Mouse (Mus musculus): ENCODE measurements at regions not wholly inside any gene's neighbourhood (a gene's known extent, or its start where the extent isn't known, plus 50 kb on each side); places are given as distances from the start of the nearest gene placed in this dataset.
"Not testable (repeated sequence)": the region's sequence is repeated elsewhere in the genome, so short reads cannot be mapped to it uniquely, and the experiment has no call there.

DNA sequence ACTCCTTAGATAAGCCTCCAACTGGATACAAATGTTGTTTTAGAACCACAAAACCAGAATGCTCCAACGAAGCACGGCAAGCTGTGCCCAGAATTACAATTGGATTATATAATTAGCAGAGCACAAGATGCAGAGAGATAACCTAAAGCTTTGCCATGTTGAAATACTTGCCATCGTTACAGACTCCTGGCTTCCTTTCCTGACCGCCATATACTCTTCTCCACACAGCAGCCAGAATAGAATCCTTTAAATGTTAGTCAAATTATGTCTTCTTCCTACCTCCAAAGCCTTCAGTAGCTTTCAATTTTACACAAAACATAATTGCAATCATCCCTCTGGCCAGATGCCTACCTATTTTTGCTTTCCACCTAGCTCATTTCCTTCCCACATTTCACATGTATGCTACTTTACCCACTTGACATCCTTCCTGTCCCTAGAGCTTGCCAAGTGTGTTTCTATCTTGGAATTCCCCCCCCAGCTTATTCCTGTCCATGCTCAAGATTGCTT, 52.8 kb upstream of the G2e3 start:
- no peak for DNase-seq

DNA sequence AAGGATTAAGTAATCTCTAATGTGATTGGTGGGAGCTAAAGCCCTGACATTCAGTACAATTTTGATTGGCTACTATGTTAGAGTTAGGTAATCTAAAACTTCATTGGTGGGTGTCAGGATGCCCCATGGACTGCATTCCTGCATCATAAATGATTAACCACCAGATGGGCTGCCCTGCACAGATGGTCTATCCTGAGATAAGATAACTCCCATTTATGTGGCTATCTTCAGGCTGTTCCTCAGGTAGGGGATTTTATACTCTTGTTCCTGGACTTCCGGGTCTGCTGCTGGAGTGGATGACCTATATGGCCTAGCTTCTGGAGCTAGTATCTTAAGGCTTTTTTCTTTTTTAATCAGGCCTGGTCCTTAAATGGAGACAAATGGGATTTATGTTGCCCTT, 69.5 kb upstream of the G2e3 start:
- DNase-seq: no peak

DNA sequence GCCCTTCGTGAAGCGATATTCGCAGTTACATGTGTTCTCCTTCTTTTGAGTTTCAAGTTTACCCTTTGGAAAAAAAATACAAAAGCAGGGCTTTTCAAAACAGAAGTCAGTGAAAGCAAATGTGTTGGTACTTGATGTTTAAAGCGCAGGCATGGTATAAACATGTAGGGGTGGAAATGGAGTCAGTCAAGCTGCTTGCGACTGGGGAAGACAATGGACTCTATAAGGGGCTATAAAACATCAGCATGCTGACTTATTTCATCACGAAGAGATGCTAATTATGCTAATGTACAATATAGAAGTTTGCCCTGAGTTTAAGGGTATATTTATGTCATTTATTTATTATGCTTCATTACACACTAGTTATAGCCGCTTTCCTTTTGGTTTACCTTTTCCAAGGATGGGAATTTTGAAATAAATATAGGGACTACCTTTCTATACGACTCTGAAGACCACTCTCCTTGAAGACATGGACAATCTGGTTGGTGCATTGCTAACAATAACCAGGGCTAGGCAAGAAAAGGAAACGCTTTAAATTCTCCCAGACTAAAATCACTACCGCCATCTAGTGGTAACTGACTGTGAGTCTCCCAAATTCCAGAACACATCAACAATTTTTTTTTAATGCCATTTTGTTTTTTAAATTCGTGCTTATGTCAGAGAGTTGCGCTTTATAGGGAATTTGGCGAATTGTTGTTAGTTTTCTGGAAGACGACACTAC, 71.9 kb upstream of the G2e3 start:
- DNase-seq: no peak

DNA sequence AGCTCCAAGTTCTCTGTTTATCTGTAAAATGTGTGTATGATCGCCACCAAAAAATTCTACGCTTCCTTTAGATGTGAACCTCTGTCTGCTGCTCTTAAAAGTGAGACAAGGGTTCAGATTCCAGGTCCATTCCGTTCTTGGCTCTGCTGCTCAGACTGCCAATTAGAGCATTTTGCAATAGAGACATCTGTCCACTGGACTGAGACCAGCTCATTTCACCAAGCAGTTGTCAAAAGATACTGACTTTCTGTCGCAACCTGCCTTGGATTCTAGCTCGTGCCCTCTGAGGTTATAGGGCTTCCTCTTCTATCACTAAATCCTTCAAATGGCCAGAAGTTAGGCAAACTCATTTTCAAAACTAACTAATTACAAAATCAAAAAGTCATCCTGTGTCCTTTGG, 74.4 kb upstream of the G2e3 start:
- no peak for DNase-seq

DNA sequence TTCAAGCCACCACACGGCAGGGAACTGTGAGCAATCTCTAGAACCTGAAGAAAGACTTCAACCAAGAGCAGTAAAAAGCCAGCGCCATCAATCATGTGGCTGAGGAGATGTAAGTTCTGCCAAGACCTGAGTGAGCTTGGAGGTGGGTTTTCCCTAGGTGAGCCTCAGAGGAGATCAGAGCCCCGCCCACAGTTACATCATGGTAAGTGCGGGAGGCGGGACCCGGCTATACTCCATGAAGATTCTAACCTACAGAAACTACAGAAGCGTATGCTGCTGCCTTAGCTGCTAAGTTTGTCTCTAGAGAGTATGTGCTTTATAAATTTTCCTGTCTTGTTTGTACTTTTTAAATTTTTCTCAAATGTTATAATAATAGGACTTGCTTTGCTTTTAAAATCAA, 105.0 kb upstream of the G2e3 start:
- no peak for DNase-seq

DNA sequence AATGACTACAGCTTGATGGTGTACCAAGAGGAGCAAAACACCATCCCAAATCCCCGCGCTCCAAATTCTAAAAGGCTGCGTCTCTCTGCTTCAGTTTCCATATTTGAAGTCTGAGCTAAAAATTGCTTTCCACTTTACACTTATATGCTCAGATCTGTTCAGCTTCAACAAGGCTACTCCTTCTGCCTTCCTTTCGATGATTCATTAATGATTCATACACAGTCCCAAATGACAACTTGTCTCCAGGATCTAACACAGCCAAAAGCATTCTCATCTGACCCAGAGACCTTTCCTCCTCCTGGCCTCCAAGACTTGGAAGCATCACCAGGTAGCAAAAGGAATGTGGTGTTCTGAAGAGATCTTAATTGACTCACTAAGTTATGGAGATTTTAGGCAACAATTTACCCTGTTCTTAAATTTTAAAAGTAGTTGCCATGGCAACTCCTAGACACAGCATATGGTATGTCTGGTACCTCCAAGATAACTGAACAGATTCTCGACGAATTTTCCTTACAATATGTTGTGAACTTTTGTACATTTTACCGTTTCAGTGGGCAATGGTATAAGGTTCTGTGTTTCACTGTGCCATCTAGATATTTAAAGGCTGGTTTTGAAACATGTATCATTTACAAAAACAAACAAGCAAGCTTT, 106.6 kb upstream of the G2e3 start:
- DNase-seq: no peak

DNA sequence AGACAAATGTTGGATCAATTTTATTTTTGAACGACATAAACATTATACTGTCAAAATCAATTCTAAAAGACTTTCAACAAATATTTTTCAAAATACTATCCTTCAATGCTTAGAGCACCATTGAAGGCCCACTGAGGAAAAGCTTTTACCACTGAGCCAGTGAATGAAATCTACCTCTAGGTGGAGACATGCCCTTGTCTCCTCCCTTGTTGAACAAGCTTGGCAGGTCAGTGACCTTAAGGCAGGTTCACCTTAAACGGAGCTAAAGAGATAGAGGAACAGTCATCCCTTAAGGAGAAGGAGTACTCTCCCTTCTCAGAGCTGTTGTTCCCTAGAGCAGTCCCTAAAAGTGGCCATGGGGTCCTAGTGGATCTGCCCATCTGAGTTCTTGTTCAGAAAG, 136.2 kb upstream of the G2e3 start:
- DNase-seq: no peak

DNA sequence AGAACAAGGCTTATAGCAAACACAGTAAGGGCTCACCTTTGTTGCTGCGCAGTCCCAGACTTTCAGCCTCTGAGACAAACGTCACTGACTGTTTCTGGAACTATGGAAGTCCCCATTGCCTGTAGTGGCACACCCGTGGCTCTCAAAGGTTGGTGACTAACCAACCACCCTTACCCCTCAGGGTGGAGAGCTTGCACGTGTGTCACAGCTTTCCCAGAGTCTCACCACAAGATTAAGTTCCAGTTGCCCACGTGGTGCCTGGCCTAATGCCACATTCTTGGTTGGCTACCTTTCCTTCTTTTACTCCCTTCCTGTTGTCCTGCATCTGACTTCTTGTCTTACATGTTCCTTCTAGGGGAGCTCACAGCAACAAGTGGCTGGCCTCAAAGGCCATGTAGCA, 151.6 kb upstream of the G2e3 start:
- no peak for DNase-seq

DNA sequence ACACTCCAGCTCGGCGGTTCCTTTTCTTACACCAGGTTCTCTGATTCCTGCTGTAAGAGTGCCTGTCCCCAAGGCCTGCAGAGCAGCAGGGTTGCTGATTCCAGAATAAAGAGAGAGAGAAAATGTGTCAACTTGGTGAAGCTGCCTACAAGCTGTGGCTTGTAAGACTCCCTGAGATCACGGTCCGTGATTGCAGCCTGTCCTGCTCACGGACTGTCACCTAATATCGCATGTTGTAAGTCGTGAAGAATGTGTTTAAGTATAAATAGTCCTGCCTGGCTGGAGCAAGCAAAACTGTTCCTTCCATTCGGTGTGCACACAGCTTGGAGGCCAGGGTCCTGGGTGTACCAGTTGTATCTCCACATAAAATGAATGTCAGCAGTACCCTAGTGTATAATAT, 152.7 kb upstream of the G2e3 start:
- no peak for DNase-seq

DNA sequence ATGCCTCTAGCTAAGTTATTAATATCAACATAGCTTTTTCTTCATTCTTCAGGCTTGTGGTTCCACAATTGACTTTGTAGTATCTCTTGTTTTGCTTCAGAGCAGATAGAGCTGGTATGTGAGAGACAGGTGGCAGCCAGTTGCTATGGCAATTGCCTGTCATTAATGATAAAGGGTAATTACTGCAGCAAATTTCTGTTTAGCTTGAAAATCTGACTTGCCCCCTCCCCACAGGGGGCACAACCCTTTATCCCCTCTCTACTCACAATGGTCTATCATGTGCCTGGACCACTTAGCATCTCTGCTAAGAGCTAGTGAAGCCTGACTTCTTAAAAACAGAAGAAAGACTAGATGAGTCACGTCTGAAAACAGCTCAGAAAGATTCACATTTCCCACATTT, 157.1 kb upstream of the G2e3 start:
- no peak for DNase-seq

DNA sequence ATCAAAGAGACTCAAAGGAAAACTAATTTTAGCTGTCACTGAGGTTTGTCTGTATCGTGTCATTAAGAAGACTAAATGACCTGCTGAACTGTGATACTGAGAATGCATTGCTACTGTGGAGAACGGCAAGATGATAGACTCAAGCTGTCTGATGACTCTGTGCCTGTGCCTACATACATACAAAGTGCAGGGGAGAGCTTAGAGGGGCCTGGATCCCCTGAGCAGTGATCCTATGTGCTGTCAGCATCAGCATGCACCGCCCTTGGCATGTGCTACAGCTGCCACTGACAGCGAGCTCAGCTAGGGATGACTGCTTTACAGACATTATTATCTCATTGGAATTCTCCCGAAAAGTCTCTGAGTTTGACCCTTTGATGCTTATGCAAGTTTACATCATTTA, 157.7 kb upstream of the G2e3 start:
- DNase-seq: no peak

DNA sequence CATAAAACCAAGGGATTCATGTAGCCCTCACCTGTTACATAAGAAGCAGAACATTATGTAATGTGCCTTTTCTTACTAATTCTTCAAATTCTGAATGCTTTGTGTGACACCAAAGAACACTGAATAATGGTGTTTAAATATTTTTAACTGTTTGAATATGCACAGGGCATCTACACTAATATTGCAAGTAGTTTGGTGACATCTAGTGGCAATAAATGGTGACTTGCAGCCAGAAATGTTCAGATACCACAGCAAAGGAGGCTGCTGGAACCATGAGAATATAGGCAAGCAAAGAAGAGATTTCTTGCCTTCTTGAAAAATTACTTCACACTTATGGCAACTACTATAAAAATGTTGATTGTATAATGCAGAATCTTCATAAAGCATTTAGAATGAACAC, 159.6 kb upstream of the G2e3 start:
- no peak for DNase-seq

DNA sequence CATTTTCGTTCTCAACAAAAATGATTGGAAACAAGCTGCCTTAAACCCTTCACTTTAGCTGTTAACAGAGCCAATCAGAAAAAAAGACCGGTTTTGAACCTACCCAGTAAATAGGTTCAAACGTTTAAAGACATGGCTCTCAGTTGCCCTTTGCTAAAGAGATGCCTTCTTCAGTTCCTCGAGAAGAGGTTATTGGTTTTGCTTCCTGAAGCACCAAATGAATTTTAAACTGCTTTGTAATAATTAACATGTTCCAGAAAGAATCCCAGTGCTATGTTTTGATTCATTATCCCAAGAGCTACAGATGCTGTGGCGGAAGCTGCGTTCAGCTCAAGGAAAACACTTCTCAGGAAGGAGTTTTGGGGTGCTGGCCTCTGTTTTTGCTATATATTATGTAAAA, 160.1 kb upstream of the G2e3 start:
- no peak for DNase-seq

DNA sequence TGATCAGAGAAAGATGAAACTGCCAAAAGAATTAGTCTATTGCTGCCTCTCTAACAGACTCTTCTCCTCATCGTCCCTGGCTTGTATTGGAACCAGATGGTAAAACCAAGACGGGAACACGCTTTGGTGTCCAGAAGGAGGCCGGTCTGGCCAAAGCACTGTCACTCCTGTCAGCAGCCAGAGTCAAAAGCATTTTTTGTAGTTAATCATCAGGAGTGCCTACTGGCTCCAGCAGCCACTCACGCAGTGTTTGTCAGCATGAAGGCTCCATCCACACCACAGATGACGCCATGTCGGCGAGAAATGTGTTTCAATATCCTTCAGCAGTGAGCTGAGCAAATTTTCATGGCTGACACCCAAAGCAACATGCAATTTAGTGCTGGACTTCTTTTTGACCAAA, 162.1 kb upstream of the G2e3 start:
- DNase-seq: no peak

DNA sequence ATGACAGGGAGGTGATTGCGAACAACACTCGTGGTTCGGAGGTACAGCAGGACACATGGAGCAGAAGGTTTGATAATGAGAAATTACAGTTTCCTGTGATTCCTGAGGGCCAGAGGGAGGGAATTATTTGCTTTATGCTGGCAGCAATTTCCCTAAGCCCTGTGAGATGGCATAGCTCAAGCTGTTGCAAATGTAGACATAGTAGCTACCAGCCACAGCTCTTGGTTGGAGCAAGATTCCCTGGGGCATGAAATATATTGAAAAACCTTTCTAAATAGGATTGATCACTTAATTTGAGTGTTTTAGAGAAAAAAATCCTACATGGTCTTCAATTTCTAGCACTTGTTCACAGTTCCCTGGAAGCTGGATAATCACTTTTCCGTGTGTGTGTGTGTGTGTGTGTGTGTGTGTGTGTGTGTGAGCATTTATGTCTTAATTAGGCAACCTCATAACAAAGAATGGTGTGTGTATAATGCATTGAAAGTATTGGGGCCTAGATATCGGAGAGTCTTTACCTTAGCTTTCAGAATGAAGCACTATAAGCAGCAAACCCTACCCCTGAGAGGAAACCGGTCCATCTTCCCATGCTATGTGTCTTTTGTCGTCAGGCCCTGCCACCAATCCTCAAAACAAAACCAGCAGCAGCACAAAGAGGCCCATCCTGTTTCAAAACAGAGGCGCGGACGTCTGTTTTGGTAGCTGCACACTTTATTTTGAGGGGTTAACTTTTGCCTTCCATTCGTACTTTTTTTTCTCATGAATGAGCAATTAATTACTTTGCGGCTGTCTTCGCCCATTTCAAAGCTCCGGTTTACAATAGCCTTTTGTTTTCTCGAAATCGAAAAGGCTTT, 172.7 kb upstream of the G2e3 start:
- DNase-seq: no peak

DNA sequence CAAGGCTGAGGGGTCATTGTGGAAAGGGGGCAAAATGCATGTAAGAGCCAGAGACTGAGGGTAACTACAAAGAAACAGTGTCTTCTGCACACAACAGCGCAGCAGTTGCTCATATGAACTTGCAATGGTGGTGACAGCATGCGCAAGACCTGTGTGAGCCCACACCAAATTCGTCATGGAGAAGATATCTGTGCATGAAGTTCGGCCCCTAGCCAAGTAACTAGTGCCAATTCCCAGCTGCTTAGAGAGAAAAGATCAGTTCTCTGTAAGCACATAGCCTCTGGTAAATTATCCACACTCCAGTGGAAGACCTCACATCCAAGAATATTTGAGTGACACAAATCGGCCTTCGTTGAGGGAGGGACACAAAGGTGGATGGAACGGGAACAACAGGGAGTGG, 182.7 kb upstream of the G2e3 start:
- DNase-seq: no peak

DNA sequence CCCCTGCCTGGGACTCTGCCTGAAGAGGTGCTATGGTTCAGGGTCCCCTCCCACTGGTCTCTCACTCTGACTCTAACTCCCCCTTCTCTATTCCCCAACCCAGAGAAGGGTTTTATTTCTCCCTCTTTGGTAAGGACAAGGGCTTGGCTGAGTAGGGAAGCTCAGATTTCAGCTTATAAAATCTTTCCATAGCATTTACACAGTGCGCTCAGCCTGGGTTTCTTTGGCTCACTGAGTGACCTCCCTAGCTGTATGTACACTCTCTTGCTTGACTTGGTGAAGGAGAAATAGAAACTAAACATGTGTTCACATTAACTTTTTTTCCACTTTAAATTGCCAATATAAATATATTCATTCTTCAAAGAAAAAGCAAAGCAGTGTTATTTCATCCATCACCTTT, 186.9 kb upstream of the G2e3 start:
- no peak for DNase-seq

DNA sequence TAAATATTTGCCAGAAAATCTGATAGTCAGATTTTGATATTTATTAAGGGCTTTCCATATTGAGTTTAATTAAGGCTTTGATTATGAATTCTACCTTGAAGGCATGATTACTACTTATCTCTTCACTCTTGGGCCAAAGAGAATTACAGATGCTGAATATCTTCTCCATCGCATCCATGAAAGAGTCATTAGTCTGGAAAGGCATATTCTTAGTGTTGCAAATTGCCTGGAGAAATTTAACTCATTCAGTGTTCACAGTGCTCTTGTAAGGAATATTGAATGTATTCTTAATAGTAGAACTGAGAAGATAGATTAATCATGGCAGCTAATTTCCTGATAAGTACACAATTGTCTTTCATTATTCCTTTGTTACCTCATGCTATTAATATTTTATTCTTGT, 187.7 kb upstream of the G2e3 start:
- no peak for DNase-seq

DNA sequence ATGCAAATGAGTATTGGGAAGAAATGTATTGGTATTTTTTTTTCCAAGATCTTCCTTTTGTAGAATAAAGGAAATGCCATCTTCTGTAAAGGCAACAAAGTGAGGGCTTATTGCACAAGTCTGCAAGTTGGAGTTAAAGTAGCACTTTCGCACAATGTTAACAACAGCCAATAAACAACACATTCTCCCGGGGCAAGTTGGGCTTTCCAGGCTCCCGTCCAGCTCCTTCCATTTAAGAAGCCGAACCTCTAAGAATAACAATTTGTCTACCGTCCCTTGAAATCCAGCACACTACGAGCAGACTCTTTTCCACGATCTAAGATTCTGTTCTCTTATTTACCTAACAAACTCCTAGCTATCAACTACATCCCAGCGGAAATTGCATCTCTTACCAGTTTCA, 199.9 kb upstream of the G2e3 start:
- no peak for DNase-seq

DNA sequence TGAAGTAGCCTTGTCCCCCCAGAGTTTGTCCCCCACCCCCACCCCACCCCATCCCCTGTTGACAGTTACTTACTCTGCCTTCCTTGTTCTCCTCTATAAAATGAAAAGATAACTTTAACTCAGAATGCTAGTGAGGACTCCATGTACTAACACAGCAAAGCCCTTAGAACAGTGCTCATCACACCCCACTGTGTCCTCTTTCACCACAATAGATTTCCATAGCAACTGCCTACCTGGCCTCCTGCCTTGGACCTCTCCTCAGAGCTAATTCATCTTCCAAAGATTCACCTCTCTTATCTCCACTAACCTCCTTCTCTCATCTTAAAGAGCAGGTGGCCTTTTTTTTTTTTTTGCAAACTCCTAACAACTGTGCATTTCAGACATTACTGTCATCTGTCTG, 204.0 kb upstream of the G2e3 start:
- DNase-seq: no peak

DNA sequence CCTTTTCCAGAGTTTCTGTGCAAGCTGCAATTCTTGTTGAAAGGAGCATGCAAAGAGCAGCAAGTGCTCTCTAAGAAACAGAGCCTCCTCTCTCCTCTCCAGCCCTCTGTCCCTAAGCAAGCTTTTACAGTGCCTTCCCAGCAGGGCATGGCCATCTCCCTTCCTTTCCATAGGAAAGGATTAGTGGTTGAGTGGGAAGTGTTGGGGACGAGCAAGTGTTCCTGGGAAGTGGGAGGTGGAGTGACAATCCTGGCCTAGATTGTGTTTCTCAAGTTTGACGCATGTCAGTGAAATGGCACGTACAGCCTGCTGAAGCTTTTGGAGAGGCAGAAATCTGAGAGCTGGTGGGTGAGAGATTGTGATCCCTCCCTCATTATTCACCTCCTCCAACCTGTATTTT, 204.7 kb upstream of the G2e3 start:
- DNase-seq: no peak

DNA sequence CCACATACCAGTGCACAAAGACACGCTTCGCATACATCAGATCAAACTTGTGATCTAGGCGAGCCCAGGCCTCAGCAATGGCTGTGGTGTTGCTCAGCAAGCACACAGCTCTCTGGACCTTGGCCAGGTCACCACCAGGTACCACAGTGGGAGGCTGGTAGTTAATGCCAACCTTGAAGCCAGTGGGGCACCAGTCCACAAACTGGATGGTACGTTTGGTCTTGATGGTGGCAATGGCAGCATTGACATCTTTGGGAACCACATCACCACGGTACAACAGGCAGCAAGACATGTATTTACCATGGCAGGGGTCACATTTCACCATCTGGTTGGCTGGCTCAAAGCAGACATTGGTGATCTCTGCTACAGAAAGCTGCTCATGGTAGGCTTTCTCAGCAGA, 214.2 kb upstream of the G2e3 start:
- DNase-seq: not testable (repeated sequence)

DNA sequence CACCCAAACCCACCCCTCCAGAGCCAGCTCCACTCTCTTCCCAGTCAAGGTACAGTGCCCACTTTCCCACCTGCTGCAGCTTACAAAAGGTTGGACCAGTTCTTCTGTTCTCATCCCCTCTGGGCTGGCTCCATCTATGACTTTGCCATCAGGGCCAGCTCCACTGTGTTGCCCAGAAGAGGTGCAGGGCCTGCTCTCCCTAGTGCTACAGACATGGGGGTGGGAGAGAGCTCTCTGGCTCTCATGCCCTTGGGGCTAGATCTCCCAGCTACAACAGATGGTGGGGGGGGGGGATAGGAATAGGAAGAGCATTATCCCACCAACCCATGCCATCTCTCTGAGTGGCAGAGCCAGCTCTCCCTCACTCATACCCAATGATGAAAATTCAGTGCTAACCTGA, 219.6 kb upstream of the G2e3 start:
- DNase-seq: no peak

DNA sequence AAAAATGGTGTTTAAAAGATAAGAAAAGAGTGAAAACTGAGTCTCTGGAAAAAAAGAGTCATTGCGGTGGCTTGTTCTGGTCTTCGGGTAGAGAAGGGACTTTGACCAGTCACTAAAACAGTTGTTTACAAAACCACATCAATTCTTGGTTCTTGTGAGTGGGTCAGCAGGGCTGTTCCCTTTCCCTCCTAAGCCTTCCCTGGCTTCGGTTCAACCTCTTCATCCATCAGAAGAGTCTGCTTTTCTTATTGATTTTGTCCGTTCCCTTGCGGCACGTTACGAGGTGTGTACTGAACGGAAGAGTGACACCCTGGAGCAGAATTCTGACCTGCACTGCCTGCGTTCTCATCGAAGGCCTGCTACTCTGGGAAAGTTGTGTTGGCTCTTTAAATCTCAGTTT, 229.1 kb upstream of the G2e3 start:
- no peak for DNase-seq

All from thymus, postnatal 36 days (tissue).